Mouse (Mus musculus) hindbrain, postnatal 0 days (tissue): Measurements from ENCODE around the gene Phlda2. TPM values are rescaled to one million over a fixed set of nuclear protein-coding genes. Genes with fewer than 3 reads are reported as not detected.

ENCODE experiments used
- ATAC-seq: fragments of 200-750 bp; cut with Nextera tagmentation; 2 replicates; pipeline ENCODE4 v1.8.0; 2017; ENCODE audit warnings: mild to moderate bottlenecking, moderate TSS enrichment, moderate library complexity
- DNase-seq: peaks from one replicate; pipeline ENCODE4 v3.0.0-alpha.2; 2015; ENCODE audit warnings: low spot score
- H3K27ac ChIP-seq: fragments of 300-500 bp; sonication (generic); 2 replicates; pipeline ENCODE4 v1.5.1; 2014; ENCODE audit warnings: mild to moderate bottlenecking
- H3K27me3 ChIP-seq: fragments of 300-500 bp; sonication (generic); 2 replicates; pipeline ENCODE4 v1.6.1; 2014; ENCODE audit warnings: low read length, mixed read lengths; ENCODE audit not compliant: insufficient read depth
- H3K36me3 ChIP-seq: fragments of 300-500 bp; sonication (generic); 2 replicates; pipeline ENCODE4 v1.6.1; 2014; ENCODE audit warnings: low read length, mixed read lengths; ENCODE audit not compliant: insufficient read depth
- H3K4me1 ChIP-seq: fragments of 300-500 bp; sonication (generic); 2 replicates; pipeline ENCODE4 v1.6.1; 2014; ENCODE audit warnings: antibody characterized with exemption, low read length, mixed read lengths; ENCODE audit not compliant: insufficient read depth
- H3K4me2 ChIP-seq: fragments of 300-500 bp; sonication (generic); 2 replicates; pipeline ENCODE4 v1.6.1; 2014; ENCODE audit warnings: low read depth, mild to moderate bottlenecking, low read length, moderate library complexity, mixed read lengths
- H3K4me3 ChIP-seq: fragments of 300-500 bp; sonication (generic); 2 replicates; pipeline ENCODE4 v1.5.1; 2014; ENCODE audit warnings: low read length
- H3K9ac ChIP-seq: fragments of 300-500 bp; sonication (generic); replicated peaks from 2 replicates; pipeline ENCODE4 v1.6.1; 2014; ENCODE audit warnings: mild to moderate bottlenecking, low read length, moderate library complexity, mixed read lengths
- H3K9me3 ChIP-seq: fragments of 300-500 bp; sonication (generic); 2 replicates; pipeline ENCODE4 v1.6.1; 2016; ENCODE audit warnings: low read length, mixed read lengths
- CTCF ChIP-seq: IDR thresholded peaks from 2 replicates; pipeline ENCODE4 v1.5.1; 2016; ENCODE audit warnings: antibody characterized with exemption, control low read depth, low read depth
- WGBS: fragments of 180-500 bp; shearing (Covaris S2); extraction: QIAGEN DNeasy Blood & Tissue Kit; methylation state at CpG from one replicate; pipeline ENCODE4 v1.1.7; 2014; 5-methylcytosine and 5-hydroxymethylcytosine counted together
- polyA plus RNA-seq: library from polyadenylated mRNA; unstranded; fragments of >200 nt; fragmentation: Nextera tagmentation; extraction: Ambion mirVana; gene quantifications from 2 replicates; pipeline ENCODE4 v1.2.1, GENCODE M21; 2015
- total RNA-seq: library from RNA; depleted of rRNA; stranded (reverse); fragments of >200 nt; gene quantifications from 2 replicates; pipeline ENCODE4 v1.2.3, GENCODE M21; 2014

The Phlda2 gene
- total and polyA plus RNA-seq, 2 experiments from 2014 or later: 0.52 to 0.73 TPM

DNA sequence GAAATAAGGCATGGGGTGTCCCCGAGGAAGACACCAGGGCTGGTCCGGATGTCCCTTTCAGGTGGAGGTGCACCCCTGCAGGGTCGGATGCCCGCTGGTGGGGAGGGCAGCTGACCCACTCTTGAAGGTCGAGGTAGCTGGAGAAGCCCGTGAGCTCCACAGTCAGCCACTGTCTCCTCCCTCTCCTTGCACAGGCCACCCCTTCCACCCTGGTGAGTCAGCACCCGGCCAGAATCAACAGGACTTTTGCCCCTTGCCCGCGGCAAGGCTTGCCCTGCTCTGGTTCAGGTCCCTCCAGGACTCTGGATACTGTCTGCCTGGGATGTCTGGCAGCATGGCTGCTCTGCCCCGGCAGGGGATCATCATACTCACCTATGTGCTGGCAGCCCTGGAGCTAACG is 27.1 kb downstream of the Phlda2 start:
- TF ChIP-seq CTCF: no peak
- no peaks in the 10 kb centered on the region for H3K4me1 ChIP-seq
- 79% methylated on average over 11 of the region's 11 CpGs for WGBS
- no peak overlapping the region for H3K27ac ChIP-seq
- no peaks in the 10 kb centered on the region for H3K36me3 ChIP-seq
- H3K9ac ChIP-seq: no peak overlapping the region
- no peak for ATAC-seq
- no peaks in the 10 kb centered on the region for H3K9me3 ChIP-seq
- no peak overlapping the region for H3K4me3 ChIP-seq
- DNase-seq: no peak
- H3K4me2 ChIP-seq: no peak overlapping the region
- no peaks in the 10 kb centered on the region for H3K27me3 ChIP-seq

DNA sequence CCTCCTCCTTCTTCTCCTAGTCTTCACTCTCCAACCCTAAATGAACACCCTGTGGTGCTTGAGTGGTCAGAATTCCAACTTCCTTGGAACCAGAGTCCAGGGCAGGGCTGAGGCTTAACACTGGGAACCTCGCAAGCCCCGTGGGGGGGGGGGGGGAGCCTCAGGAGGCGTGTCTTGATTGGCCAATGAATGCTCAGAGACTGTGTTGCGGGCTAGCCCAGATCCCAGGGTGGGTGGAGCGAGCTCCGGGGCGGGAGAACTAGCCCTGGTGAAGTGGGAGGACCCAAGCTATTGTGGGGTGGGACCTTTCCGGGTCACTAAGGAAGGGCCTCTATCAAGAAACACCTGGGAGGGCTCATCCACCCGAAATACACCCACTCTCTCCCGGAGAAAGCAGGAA is 28.1 kb downstream of the Phlda2 start:
- WGBS: 35% methylated on average over 10 of the region's 10 CpGs
- H3K4me1 ChIP-seq: no peaks in the 10 kb centered on the region
- no peak for TF ChIP-seq CTCF
- no peaks in the 10 kb centered on the region for H3K36me3 ChIP-seq
- no peaks in the 10 kb centered on the region for H3K9me3 ChIP-seq
- H3K27me3 ChIP-seq: no peaks in the 10 kb centered on the region
- no peak for ATAC-seq
- no peak for DNase-seq
- H3K4me3 ChIP-seq: no peak overlapping the region
- H3K4me2 ChIP-seq: no peak overlapping the region
- H3K9ac ChIP-seq: no peak overlapping the region
- no peak overlapping the region for H3K27ac ChIP-seq

GRCm38 (mm10) chr7:143473347-143474101 is 29.4 kb downstream of the Phlda2 start, which contains the start of gene Slc22a18:
Slc22a18 (plus strand) TSS chr7:143473736.
- H3K27me3 ChIP-seq: no peaks in the 10 kb centered on the region
- H3K4me3 ChIP-seq: no peak within 1 kb of the TSS
- H3K27ac ChIP-seq: no peak within 1 kb of the TSS
- no peak within 1 kb of the TSS for H3K9ac ChIP-seq
- WGBS: 48% methylated on average over 4 of the region's 4 CpGs
- no peak within 1 kb of the TSS for H3K4me2 ChIP-seq
- no peaks in the 10 kb centered on the region for H3K36me3 ChIP-seq
- H3K9me3 ChIP-seq: no peaks in the 10 kb centered on the region
- no peaks in the 10 kb centered on the region for H3K4me1 ChIP-seq
- ATAC-seq: no peak
- DNase-seq: no peak
- no peak for TF ChIP-seq CTCF

DNA sequence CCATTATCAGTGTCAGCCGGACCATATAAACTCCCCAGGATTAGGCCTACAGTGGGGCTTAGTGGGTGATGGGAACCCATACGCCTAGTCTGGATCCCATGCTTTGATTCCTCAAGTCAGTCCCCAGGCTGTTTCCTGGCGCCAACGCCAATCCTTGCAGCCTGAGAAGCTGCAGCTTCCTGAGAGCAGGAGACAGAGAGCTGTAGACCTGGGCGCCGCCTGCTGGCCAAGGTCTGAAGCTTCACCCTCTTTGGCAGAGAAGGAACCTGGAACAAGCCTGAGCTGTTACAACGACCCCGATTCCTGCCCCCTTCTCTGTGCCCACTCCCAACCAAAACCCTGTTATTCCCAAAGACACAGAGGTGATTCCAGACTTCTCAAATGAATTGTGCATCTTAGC is 33.0 kb downstream of the Phlda2 start:
- Histone ChIP-seq H3K9me3 (no peaks in the 10 kb centered on the region), H3K36me3 (no peaks in the 10 kb centered on the region), H3K4me2 (no peak overlapping the region), H3K4me1 (no peaks in the 10 kb centered on the region), H3K4me3 (no peak overlapping the region), H3K27me3 (no peaks in the 10 kb centered on the region), H3K27ac (no peak overlapping the region), H3K9ac (no peak overlapping the region)
- ATAC-seq: no peak
- DNase-seq: peak; percentile 89
- WGBS: 17% methylated on average over 8 of the region's 8 CpGs
- TF ChIP-seq CTCF: peak; percentile 95

GRCm38 (mm10) chr7:143467714-143468113 is 35.2 kb downstream of the Phlda2 start:
- no peak for ATAC-seq
- no peak for DNase-seq
- Histone ChIP-seq H3K36me3 (no peaks in the 10 kb centered on the region), H3K9me3 (no peaks in the 10 kb centered on the region), H3K27ac (no peak overlapping the region), H3K4me1 (no peaks in the 10 kb centered on the region), H3K27me3 (no peaks in the 10 kb centered on the region), H3K4me3 (no peak overlapping the region), H3K4me2 (no peak overlapping the region), H3K9ac (no peak overlapping the region)
- WGBS: 13% methylated on average over 6 of the region's 6 CpGs
- no peak for TF ChIP-seq CTCF

DNA sequence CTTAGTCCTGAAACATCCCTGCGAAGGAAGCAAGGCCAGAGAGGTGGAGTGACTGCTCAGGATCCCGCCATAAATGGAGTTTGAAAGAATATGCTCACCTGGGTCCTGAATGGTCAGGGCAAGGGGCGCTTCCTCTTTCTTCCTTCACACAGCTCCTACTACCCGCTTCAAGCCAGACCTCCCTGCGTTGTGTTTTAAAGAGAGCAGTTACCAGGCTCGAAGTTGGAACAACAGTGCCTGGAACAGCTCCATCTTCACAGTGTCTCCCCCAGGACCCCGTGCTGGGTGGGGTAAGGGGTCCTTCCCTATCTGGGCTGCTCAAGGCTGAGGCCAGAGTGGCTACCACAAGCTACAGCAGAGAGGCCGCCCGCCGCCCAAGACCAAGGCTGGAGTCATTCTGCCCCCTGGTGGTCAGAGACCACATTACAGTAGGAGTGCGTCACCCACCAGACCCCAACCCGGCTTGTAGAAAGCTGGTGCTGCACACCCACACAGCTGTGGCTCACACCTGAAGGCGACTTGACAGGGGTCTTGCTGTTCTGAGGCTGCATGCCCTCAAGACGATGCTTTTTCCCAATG is 36.8 kb downstream of the Phlda2 start:
- H3K27ac ChIP-seq: no peak overlapping the region
- ATAC-seq (peak; percentile 66), DNase-seq (peak; percentile 89)
- WGBS: 36% methylated on average over 14 of the region's 14 CpGs
- H3K4me3 ChIP-seq: no peak overlapping the region
- no peaks in the 10 kb centered on the region for H3K27me3 ChIP-seq
- peak; percentile 99 for TF ChIP-seq CTCF
- H3K4me2 ChIP-seq: no peak overlapping the region
- no peaks in the 10 kb centered on the region for H3K9me3 ChIP-seq
- H3K4me1 ChIP-seq: no peaks in the 10 kb centered on the region
- no peaks in the 10 kb centered on the region for H3K36me3 ChIP-seq
- H3K9ac ChIP-seq: no peak overlapping the region
